Mouse (Mus musculus) intestine, embryonic 16.5 days (tissue): ENCODE results near the gene Ccdc65. TPM values are rescaled to one million over a fixed set of nuclear protein-coding genes. Genes with fewer than 3 reads are reported as not detected.
A peak's percentile ranks its signal among the peaks of the same experiment; 100 is the strongest.

Experiments used
- ATAC-seq: fragments of 200-750 bp; cut with Nextera tagmentation; 2 replicates; pipeline ENCODE4 v1.8.0; 2017; ENCODE audit warnings: moderate TSS enrichment, moderate library complexity
- H3K27ac ChIP-seq: fragments of 300-500 bp; sonication (generic); 2 replicates; pipeline ENCODE4 v1.5.1; 2014; ENCODE audit warnings: mild to moderate bottlenecking, low read length
- H3K27me3 ChIP-seq: fragments of 300-500 bp; sonication (generic); replicated peaks from 2 replicates; pipeline ENCODE4 v1.6.1; 2014; ENCODE audit warnings: low read length, control low read depth, mixed read lengths; ENCODE audit not compliant: control insufficient read depth, insufficient read depth
- H3K36me3 ChIP-seq: fragments of 300-500 bp; sonication (generic); 2 replicates; pipeline ENCODE4 v1.6.1; 2014; ENCODE audit warnings: low read length, control low read depth; ENCODE audit not compliant: control insufficient read depth, insufficient read depth
- H3K4me1 ChIP-seq: fragments of 300-500 bp; sonication (generic); 2 replicates; pipeline ENCODE4 v1.6.1; 2014; ENCODE audit warnings: low read length, control low read depth, mixed read lengths; ENCODE audit not compliant: control insufficient read depth, insufficient read depth
- H3K4me2 ChIP-seq: fragments of 300-500 bp; sonication (generic); 2 replicates; pipeline ENCODE4 v1.6.1; 2014; ENCODE audit warnings: low read depth, low read length, control low read depth
- H3K4me3 ChIP-seq: fragments of 300-500 bp; sonication (generic); 2 replicates; pipeline ENCODE4 v1.5.1; 2014; ENCODE audit warnings: mild to moderate bottlenecking, low read length
- H3K9ac ChIP-seq: fragments of 300-500 bp; sonication (generic); 2 replicates; pipeline ENCODE4 v1.6.1; 2014; ENCODE audit warnings: low read depth, low read length
- H3K9me3 ChIP-seq: fragments of 300-500 bp; sonication (generic); 2 replicates; pipeline ENCODE4 v1.6.1; 2016; ENCODE audit warnings: low read length, control low read depth; ENCODE audit not compliant: control insufficient read depth
- WGBS: fragments of 180-500 bp; shearing (Covaris S2); extraction: QIAGEN DNeasy Blood & Tissue Kit; methylation state at CpG from one replicate; pipeline ENCODE4 v1.1.7; 2014; 5-methylcytosine and 5-hydroxymethylcytosine counted together
- polyA plus RNA-seq: library from polyadenylated mRNA; unstranded; fragments of >200 nt; fragmentation: Nextera tagmentation; extraction: Ambion mirVana; gene quantifications from 2 replicates; pipeline ENCODE4 v1.2.1, GENCODE M21; 2015

Gene Ccdc65
- polyA plus RNA-seq, 1 experiment from 2014 or later: 0.70 TPM

DNA sequence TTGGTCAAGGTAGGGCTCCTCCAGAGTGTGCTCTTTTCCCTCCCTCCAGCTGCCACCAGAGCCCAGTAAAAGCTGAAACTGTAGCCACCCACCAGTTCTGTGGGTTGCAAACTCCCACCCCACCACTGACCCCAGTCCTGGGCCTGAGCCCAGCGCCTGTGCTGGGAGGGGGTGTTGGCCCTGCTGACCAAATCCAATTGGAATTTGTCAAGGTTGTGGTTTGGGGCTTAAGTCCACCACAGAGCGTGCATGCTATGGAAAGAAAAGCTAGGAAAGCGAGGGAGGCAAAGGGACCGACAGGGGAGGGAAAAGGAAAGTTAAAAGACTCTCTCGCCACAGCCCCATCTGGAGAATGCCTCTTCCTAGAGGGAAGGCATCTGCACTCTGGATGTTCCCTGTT lies 60.3 kb downstream of the Ccdc65 start:
- Histone ChIP-seq H3K4me1 (peaks cover 7% of the 10 kb centered on the region), H3K4me3 (no peak overlapping the region), H3K9me3 (no peaks in the 10 kb centered on the region), H3K4me2 (no peak overlapping the region), H3K27me3 (peaks cover 14% of the 10 kb centered on the region), H3K36me3 (no peaks in the 10 kb centered on the region), H3K27ac (no peak overlapping the region), H3K9ac (no peak overlapping the region)
- no peak for ATAC-seq
- 34% methylated on average over 5 of the region's 5 CpGs for WGBS

GRCm38 (mm10) chr15:98771813-98772425 lies 63.9 kb downstream of the Ccdc65 start:
- 10% methylated on average over 12 of the region's 12 CpGs for WGBS
- Histone ChIP-seq H3K4me3 (peak overlapping the region; percentile 40), H3K4me2 (peak overlapping the region; percentile 62), H3K27me3 (peaks cover 41% of the 10 kb centered on the region), H3K36me3 (no peaks in the 10 kb centered on the region), H3K4me1 (peaks cover 11% of the 10 kb centered on the region), H3K9ac (0 out of 2 replicates have a peak overlapping the region, but pooled peaks have one; percentile 59), H3K9me3 (no peaks in the 10 kb centered on the region), H3K27ac (no peak overlapping the region)
- ATAC-seq: no peak

DNA sequence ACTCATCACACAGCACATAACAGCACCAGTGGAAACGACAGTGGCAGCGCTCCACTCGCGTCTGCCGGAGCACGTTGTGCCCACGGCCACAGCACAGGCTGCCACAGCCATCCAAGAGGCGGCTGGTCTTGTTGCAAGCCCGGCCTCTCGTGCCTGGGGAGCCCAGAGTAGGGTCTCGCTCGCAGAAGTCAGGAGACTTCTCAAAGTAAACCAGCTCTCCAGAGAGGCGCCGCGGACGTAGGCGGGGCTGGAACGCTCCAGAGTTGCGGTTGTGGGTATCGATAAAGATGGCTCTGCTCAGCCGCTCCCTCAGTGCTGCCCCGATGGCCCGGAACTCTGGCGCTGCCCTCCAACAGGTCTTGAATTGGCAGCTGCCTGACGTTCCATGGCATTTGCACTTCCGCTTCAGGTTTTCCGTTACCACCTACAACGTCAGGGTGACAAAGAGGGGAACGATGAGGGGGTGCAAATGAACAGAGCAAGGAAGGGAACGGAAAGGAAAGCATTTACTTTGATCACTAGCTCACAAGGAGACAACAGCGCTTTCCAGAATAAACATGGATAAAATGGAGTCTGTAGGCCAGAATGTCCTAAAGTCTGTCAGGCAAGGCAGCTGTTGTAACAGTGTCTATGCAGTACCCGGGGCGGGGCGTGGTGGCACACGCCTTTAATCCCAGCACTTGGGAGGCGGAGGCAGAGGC lies 64.7 kb downstream of the Ccdc65 start:
- Histone ChIP-seq H3K27me3 (peaks cover 48% of the 10 kb centered on the region), H3K9ac (peak overlapping the region; percentile 59), H3K4me3 (peak overlapping the region; percentile 40), H3K4me2 (peak overlapping the region; percentile 62), H3K9me3 (no peaks in the 10 kb centered on the region), H3K4me1 (peaks cover 18% of the 10 kb centered on the region), H3K27ac (no peak overlapping the region), H3K36me3 (no peaks in the 10 kb centered on the region)
- 0 out of 2 replicates have a peak, but pooled peaks have one; percentile 28 for ATAC-seq
- WGBS: 4% methylated on average over 36 of the region's 36 CpGs

Other genes with a start within 250 kb of the Ccdc65 start
- gene OR5BS1P, start 238.3 kb upstream of the Ccdc65 start, polyA plus RNA-seq: not detected in 2 replicates
- 0.31 TPM in 1 of 2 replicates, not detected in the other for gene Lalba, start 225.5 kb upstream of the Ccdc65 start, polyA plus RNA-seq
- gene Olfr279, start 215.8 kb upstream of the Ccdc65 start, polyA plus RNA-seq: not detected in 2 replicates
- gene Kansl2, start 173.9 kb upstream of the Ccdc65 start, polyA plus RNA-seq: 67.2 and 69.6 TPM in 2 replicates
- 41.2 and 43.7 TPM in 2 replicates for gene Ccnt1, start 137.3 kb upstream of the Ccdc65 start, polyA plus RNA-seq
- gene 4930415O20Rik, start 137.2 kb upstream of the Ccdc65 start, polyA plus RNA-seq: 0.43 TPM in 1 of 2 replicates, not detected in the other
- 17.1 and 18.8 TPM in 2 replicates for gene Adcy6, start 98.1 kb upstream of the Ccdc65 start, polyA plus RNA-seq
- 20.3 and 22.8 TPM in 2 replicates for gene Cacnb3, start 77.4 kb upstream of the Ccdc65 start, polyA plus RNA-seq
- gene Ddx23, start 45.3 kb upstream of the Ccdc65 start, polyA plus RNA-seq: 15.6 and 17.6 TPM in 2 replicates
- 0.95 and 1.1 TPM in 2 replicates for gene Rnd1, start 30.7 kb upstream of the Ccdc65 start, polyA plus RNA-seq
- gene Fkbp11, start 20.0 kb downstream of the Ccdc65 start, polyA plus RNA-seq: 96.8 and 108 TPM in 2 replicates
- gene Arf3, start 55.0 kb downstream of the Ccdc65 start, polyA plus RNA-seq: 35.4 and 40.1 TPM in 2 replicates
- gene Wnt10b, start 69.9 kb downstream of the Ccdc65 start, polyA plus RNA-seq: 0.09 TPM in 1 of 2 replicates, not detected in the other
- gene Wnt1, start 81.7 kb downstream of the Ccdc65 start, polyA plus RNA-seq: not detected in 2 replicates
- not detected in 2 replicates for gene Ddn, start 101.3 kb downstream of the Ccdc65 start, polyA plus RNA-seq
- gene Prkag1, start 123.3 kb downstream of the Ccdc65 start, polyA plus RNA-seq: 92.2 and 94.6 TPM in 2 replicates
- 7.7 and 7.9 TPM in 2 replicates for gene Kmt2d, start 163.0 kb downstream of the Ccdc65 start, polyA plus RNA-seq
- gene Rhebl1, start 186.3 kb downstream of the Ccdc65 start, polyA plus RNA-seq: 11.3 and 12.3 TPM in 2 replicates
- gene Dhh, start 190.3 kb downstream of the Ccdc65 start, polyA plus RNA-seq: 0.83 and 1.6 TPM in 2 replicates
- gene Lmbr1l, start 210.0 kb downstream of the Ccdc65 start, polyA plus RNA-seq: 20.4 and 23.6 TPM in 2 replicates
- 1,159 and 1,322 TPM in 2 replicates for gene Tuba1b, start 226.4 kb downstream of the Ccdc65 start, polyA plus RNA-seq
- not detected in 2 replicates for gene Gm49450, start 245.3 kb downstream of the Ccdc65 start, polyA plus RNA-seq
- 816 and 895 TPM in 2 replicates for gene Tuba1a, start 245.5 kb downstream of the Ccdc65 start, polyA plus RNA-seq